Mouse (Mus musculus) limb, embryonic 12.5 days (tissue): ENCODE measurements around the gene Cpa4. TPM values are rescaled to one million over a fixed set of nuclear protein-coding genes. Genes with fewer than 3 reads are reported as not detected.

ENCODE experiments used
- ATAC-seq: fragments of 200-750 bp; cut with Nextera tagmentation; 2 replicates; pipeline ENCODE4 v1.8.0; 2017; ENCODE audit warnings: low read depth, moderate TSS enrichment; ENCODE audit not compliant: insufficient number of reproducible peaks, insufficient read depth, low FRiP score, low TSS enrichment
- H3K27ac ChIP-seq: fragments of 300-500 bp; sonication (generic); 2 replicates; pipeline ENCODE4 v1.5.1; 2016; ENCODE audit warnings: mild to moderate bottlenecking, moderate library complexity
- H3K27me3 ChIP-seq: fragments of 300-500 bp; sonication (generic); 2 replicates; pipeline ENCODE4 v1.6.1; 2016; ENCODE audit warnings: mild to moderate bottlenecking, moderate library complexity
- H3K36me3 ChIP-seq: fragments of 300-500 bp; sonication (generic); 2 replicates; pipeline ENCODE4 v1.6.1; 2016; ENCODE audit warnings: mild to moderate bottlenecking, moderate library complexity
- H3K4me1 ChIP-seq: fragments of 300-500 bp; sonication (generic); replicated peaks from 2 replicates; pipeline ENCODE4 v1.6.1; 2016
- H3K4me2 ChIP-seq: fragments of 300-500 bp; sonication (generic); 2 replicates; pipeline ENCODE4 v1.6.1; 2016; ENCODE audit warnings: mild to moderate bottlenecking, moderate library complexity
- H3K4me3 ChIP-seq: fragments of 300-500 bp; sonication (generic); replicated peaks from 2 replicates; pipeline ENCODE4 v1.5.1; 2016; ENCODE audit warnings: mild to moderate bottlenecking
- H3K9ac ChIP-seq: fragments of 300-500 bp; sonication (generic); replicated peaks from 2 replicates; pipeline ENCODE4 v1.6.1; 2016; ENCODE audit warnings: mild to moderate bottlenecking, moderate library complexity
- H3K9me3 ChIP-seq: fragments of 300-500 bp; sonication (generic); 2 replicates; pipeline ENCODE4 v1.6.1; 2016; ENCODE audit warnings: mild to moderate bottlenecking, moderate library complexity
- WGBS: fragments of 180-500 bp; shearing (Covaris S2); methylation state at CpG from one replicate; pipeline ENCODE4 v1.1.7; 2016; 5-methylcytosine and 5-hydroxymethylcytosine counted together
- polyA plus RNA-seq: library from polyadenylated mRNA; unstranded; fragments of >200 nt; fragmentation: Nextera tagmentation; extraction: Ambion mirVana; gene quantifications from 2 replicates; pipeline ENCODE4 v1.2.1, GENCODE M21; 2016

Gene Cpa4
- polyA plus RNA-seq = 1.9 TPM in 2 replicates

GRCm38 (mm10) chr6:30568069-30568468 lies at the start of gene Cpa4:
TSS of gene Cpa4 (plus strand) at chr6:30568369.
- peak within 1 kb of the TSS; percentile 26; the same call in 1 of the 2 replicates for H3K27ac ChIP-seq
- H3K4me1 ChIP-seq = peaks cover 5% of the 10 kb centered on the region
- no peaks in the 10 kb centered on the region for H3K9me3 ChIP-seq
- WGBS = 71% methylated on average over 5 of the region's 5 CpGs
- H3K4me3 ChIP-seq = no peak within 1 kb of the TSS
- no peak within 1 kb of the TSS for H3K9ac ChIP-seq
- no peaks in the 10 kb centered on the region for H3K27me3 ChIP-seq
- H3K36me3 ChIP-seq = peaks cover 16% of the 10 kb centered on the region; the same call in 1 of the 2 replicates
- ATAC-seq = no peak
- H3K4me2 ChIP-seq = no peak within 1 kb of the TSS

GRCm38 (mm10) chr6:30520400-30520799 lies 47.8 kb upstream of the Cpa4 start:
- no peak overlapping the region for H3K4me3 ChIP-seq
- no peaks in the 10 kb centered on the region for H3K36me3 ChIP-seq
- H3K27ac ChIP-seq = no peak overlapping the region
- peaks cover 17% of the 10 kb centered on the region for H3K4me1 ChIP-seq
- H3K9me3 ChIP-seq = no peaks in the 10 kb centered on the region
- no peaks in the 10 kb centered on the region for H3K27me3 ChIP-seq
- H3K9ac ChIP-seq = no peak overlapping the region
- H3K4me2 ChIP-seq = no peak overlapping the region
- ATAC-seq = no peak
- WGBS = 68% methylated on average over 11 of the region's 11 CpGs

GRCm38 (mm10) chr6:30525456-30526332 lies 42.5 kb upstream of the Cpa4 start:
- H3K4me1 ChIP-seq = peaks cover 53% of the 10 kb centered on the region
- peak overlapping the region; percentile 99 for H3K27ac ChIP-seq
- no peak for ATAC-seq
- H3K36me3 ChIP-seq = no peaks in the 10 kb centered on the region
- H3K4me2 ChIP-seq = peak overlapping the region; percentile 34; the same call in 1 of the 2 replicates
- no peaks in the 10 kb centered on the region for H3K9me3 ChIP-seq
- no peak overlapping the region for H3K4me3 ChIP-seq
- H3K27me3 ChIP-seq = no peaks in the 10 kb centered on the region
- WGBS = 22% methylated on average over 7 of the region's 7 CpGs
- H3K9ac ChIP-seq = 0 out of 2 replicates have a peak overlapping the region, but pooled peaks have one; percentile 12

GRCm38 (mm10) chr6:30526586-30527515 lies 41.3 kb upstream of the Cpa4 start:
- Histone ChIP-seq H3K27ac (peak overlapping the region; percentile 99), H3K9ac (peak overlapping the region; percentile 12; the same call in 1 of the 2 replicates), H3K4me3 (0 out of 2 replicates have a peak overlapping the region, but pooled peaks have one; percentile 11), H3K27me3 (no peaks in the 10 kb centered on the region), H3K9me3 (no peaks in the 10 kb centered on the region), H3K4me2 (peak overlapping the region; percentile 34), H3K4me1 (peaks cover 53% of the 10 kb centered on the region), H3K36me3 (no peaks in the 10 kb centered on the region)
- peak; percentile 24; the same call in 1 of the 2 replicates for ATAC-seq
- 4% methylated on average over 19 of the region's 19 CpGs for WGBS

- H3K27ac ChIP-seq = peak overlapping the region; percentile 99
- H3K9me3 ChIP-seq = no peaks in the 10 kb centered on the region
- WGBS = 22% methylated on average over 6 of the region's 6 CpGs
- no peaks in the 10 kb centered on the region for H3K27me3 ChIP-seq
- ATAC-seq = no peak
- H3K4me1 ChIP-seq = peaks cover 53% of the 10 kb centered on the region
- no peak overlapping the region for H3K9ac ChIP-seq
- H3K4me3 ChIP-seq = no peak overlapping the region
- no peak overlapping the region for H3K4me2 ChIP-seq
- H3K36me3 ChIP-seq = no peaks in the 10 kb centered on the region
Measured at GRCm38 (mm10) chr6:30528800-30529199, 39.4 kb upstream of the Cpa4 start.

- no peaks in the 10 kb centered on the region for H3K36me3 ChIP-seq
- H3K27me3 ChIP-seq = no peaks in the 10 kb centered on the region
- WGBS = 65% methylated on average over 3 of the region's 3 CpGs
- no peak overlapping the region for H3K4me3 ChIP-seq
- peaks cover 15% of the 10 kb centered on the region for H3K4me1 ChIP-seq
- no peak overlapping the region for H3K9ac ChIP-seq
- H3K4me2 ChIP-seq = no peak overlapping the region
- H3K9me3 ChIP-seq = no peaks in the 10 kb centered on the region
- H3K27ac ChIP-seq = no peak overlapping the region
- no peak for ATAC-seq
Measured at GRCm38 (mm10) chr6:30535340-30535739, 32.8 kb upstream of the Cpa4 start.

- Histone ChIP-seq H3K9ac (no peak overlapping the region), H3K27ac (peak overlapping the region; percentile 89), H3K4me1 (peaks cover 42% of the 10 kb centered on the region), H3K4me2 (peak overlapping the region; percentile 18; the same call in 1 of the 2 replicates), H3K4me3 (no peak overlapping the region), H3K36me3 (no peaks in the 10 kb centered on the region), H3K27me3 (no peaks in the 10 kb centered on the region), H3K9me3 (no peaks in the 10 kb centered on the region)
- WGBS = 18% methylated on average over 10 of the region's 10 CpGs
- no peak for ATAC-seq
Measured at GRCm38 (mm10) chr6:30538240-30538639, 29.9 kb upstream of the Cpa4 start.

GRCm38 (mm10) chr6:30538800-30539199 lies 29.4 kb upstream of the Cpa4 start:
- 40% methylated on average over 5 of the region's 5 CpGs for WGBS
- Histone ChIP-seq H3K9ac (no peak overlapping the region), H3K36me3 (no peaks in the 10 kb centered on the region), H3K4me1 (peaks cover 47% of the 10 kb centered on the region), H3K4me3 (no peak overlapping the region), H3K27me3 (no peaks in the 10 kb centered on the region), H3K27ac (peak overlapping the region; percentile 89), H3K9me3 (no peaks in the 10 kb centered on the region), H3K4me2 (no peak overlapping the region)
- no peak for ATAC-seq

GRCm38 (mm10) chr6:30541009-30541799 lies 27.0 kb upstream of the Cpa4 start, which contains the start of gene Cpa2:
TSS of gene Cpa2 (plus strand) at chr6:30541582.
- 44% methylated on average over 11 of the region's 11 CpGs for whole genome bisulfite sequencing

GRCm38 (mm10) chr6:30542277-30542676 lies 25.9 kb upstream of the Cpa4 start:
- H3K27ac ChIP-seq = peak overlapping the region; percentile 98
- H3K4me1 ChIP-seq = peaks cover 80% of the 10 kb centered on the region
- H3K36me3 ChIP-seq = no peaks in the 10 kb centered on the region
- 28% methylated on average over 6 of the region's 6 CpGs for WGBS
- no peaks in the 10 kb centered on the region for H3K9me3 ChIP-seq
- H3K4me2 ChIP-seq = no peak overlapping the region
- no peak overlapping the region for H3K9ac ChIP-seq
- no peaks in the 10 kb centered on the region for H3K27me3 ChIP-seq
- H3K4me3 ChIP-seq = no peak overlapping the region
- no peak for ATAC-seq

More at GRCm38 (mm10) chr6:30541009-30541799, 27.0 kb upstream of the Cpa4 start, which contains the start of gene Cpa2:
- ATAC-seq = no peak
- Histone ChIP-seq H3K36me3 (no peaks in the 10 kb centered on the region), H3K4me3 (no peak within 1 kb of the TSS), H3K27me3 (no peaks in the 10 kb centered on the region), H3K9ac (no peak within 1 kb of the TSS), H3K4me2 (no peak within 1 kb of the TSS), H3K4me1 (peaks cover 71% of the 10 kb centered on the region), H3K27ac (peak within 1 kb of the TSS; percentile 98), H3K9me3 (no peaks in the 10 kb centered on the region)
